Mouse (Mus musculus) lung, adult 2 months (tissue): ENCODE measurements at regions not wholly inside any gene's neighbourhood (a gene's known extent, or its start where the extent isn't known, plus 50 kb on each side); places are given as distances from the start of the nearest gene placed in this dataset.

ENCODE experiments used
- CTCF ChIP-seq: fragments of 200-500 bp; IDR thresholded peaks from 2 replicates; pipeline ENCODE4 v1.5.1; 2011; ENCODE audit warnings: mild to moderate bottlenecking, low read length, control low read depth; ENCODE audit not compliant: insufficient read depth
- POLR2A ChIP-seq: fragments of 200-500 bp; IDR thresholded peaks from 2 replicates; pipeline ENCODE4 v1.6.1; 2011; ENCODE audit warnings: low read depth, mild to moderate bottlenecking, control low read depth, low read length, borderline replicate concordance; ENCODE audit errors: extremely low read depth

DNA sequence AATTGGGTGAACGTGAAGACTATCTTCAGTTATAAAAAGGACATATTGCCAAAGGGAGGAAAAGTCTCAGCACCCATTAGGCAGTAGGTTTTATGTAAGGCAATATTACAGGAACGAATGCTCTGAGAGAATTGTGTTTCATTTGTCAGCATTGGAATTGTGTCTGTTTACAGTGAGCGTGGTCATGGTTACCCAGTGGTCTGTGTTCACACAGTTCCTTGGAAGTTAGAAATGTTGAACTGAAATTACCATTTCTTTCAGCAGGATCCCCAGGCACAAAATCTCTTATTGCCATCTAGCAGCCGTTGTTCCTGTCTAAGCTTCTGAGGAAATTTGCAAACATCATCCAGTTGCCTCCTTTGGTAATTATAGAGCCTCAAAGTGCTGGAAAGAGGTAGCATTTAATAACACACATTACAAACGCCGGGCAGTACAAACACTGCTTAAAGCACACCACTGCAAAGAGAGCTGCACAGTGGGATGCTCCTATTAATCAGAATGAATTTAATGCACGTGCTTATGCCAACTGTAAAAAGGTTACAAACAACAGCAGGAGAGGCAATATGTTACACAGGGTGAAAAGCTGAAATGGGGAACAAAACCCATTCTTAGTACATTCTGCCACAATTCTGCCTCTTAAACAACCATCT, 555.4 kb upstream of the Marcks start:
- TF ChIP-seq POLR2A (no peak), CTCF (no peak)
